Mouse (Mus musculus) gonadal fat pad, adult 2 months (tissue): ENCODE results near the gene Aplp2. TPM values are rescaled to one million over a fixed set of nuclear protein-coding genes. Genes with fewer than 3 reads are reported as not detected.
"Not testable (repeated sequence)": the region's sequence is repeated elsewhere in the genome, so short reads cannot be mapped to it uniquely, and the experiment has no call there.

Experiments
- DNase-seq: peaks from one replicate; pipeline ENCODE4 v3.0.0-alpha.2; 2012; ENCODE audit warnings: low read depth
- polyA plus RNA-seq: library from polyadenylated mRNA; depleted of rRNA; stranded (reverse); fragments of >200 nt; gene quantifications from 2 replicates; pipeline ENCODE4 v1.2.3, GENCODE M21; 2012

The Aplp2 gene
- polyA plus RNA-seq, 1 experiment, result 890 TPM

DNA sequence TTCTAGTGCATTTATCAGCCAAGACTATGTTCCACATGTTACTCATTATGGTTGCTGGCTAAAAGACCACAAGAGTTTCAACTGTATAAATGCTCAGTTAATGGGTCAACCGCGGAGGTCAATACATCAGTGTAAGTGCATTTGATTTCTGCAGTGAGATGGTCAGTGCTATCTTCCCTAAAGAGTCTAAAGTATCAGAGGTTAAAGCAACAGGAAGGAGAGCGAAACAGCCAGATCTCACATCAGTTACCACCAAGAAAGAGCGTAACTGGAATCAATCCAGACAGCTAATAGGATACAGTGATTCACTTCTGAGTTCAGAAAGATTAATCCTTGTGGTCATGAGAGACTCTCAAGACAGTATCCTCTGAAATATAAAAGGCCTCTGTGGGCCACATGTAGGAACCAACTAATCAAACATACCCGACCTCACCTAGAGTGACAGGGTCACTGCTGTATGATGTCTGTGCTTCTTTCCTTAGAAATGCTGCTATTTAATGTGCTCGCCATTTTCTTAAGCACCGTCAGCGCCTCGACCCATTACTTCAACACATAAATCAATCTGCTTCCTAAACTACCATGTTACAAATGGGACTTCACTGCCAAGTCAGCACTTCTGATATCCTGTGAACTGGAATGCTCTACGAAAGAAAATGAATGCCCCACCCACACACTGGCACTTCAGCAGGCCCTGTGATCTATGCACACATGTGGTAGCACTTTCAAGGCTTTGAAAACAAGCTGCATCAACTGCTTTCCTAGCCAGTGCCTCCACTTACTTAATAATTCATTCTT lies 30.1 kb downstream of the Aplp2 start:
- no peak for DNase-seq

DNA sequence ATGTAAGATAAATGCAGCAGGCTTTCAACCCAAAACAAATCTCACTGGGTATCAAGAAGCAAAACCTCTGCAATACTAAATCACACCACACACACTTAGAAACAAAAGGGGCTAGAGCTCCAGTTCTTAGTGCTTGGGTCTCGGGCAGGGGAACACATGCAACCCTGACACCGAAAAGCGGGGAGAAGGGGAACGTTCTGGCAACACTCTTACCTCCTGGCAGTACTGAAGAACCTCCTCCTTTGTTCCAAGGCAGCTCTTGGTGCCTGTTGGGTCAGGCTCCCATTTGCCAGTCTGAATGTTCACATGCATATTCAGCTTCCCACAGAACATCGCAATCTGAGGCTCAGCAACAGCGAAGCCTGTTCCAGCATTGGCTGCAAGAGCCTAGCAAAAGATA lies 33.9 kb downstream of the Aplp2 start:
- no peak for DNase-seq

DNA sequence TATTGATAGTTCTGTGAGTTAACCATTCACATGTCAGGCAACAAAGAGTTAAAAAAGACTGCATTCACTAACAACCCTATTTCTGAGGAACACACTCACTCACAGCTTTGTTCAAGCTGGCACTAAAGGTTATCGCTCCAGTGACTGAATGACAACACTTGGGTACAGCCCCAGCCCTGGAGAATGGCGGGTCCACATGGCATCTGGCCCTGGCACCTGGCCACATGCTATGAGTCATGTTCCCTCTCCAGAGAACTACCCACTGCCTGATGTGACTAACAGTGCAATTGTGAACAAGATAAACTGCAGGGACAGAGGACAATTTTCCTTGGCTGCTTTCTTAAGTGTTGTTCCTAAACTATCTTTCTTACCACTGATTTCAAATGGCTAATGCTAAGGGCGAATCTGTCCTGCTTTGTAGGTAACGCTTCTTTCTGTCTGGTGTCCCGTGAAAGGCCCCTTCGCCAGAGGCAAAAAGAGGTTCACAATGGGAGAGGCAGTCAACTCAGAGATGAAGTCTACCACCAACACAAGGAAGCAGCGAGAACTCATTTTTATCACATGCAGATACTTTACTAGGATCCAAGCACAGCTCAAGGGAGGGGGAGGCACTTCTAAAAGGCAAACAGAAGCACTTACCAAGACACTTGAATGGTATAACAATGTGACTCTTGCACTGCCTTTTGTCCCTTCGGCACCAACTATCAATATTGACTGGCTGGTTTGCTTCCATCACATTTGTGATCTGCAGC lies 35.1 kb downstream of the Aplp2 start:
- no peak for DNase-seq

DNA sequence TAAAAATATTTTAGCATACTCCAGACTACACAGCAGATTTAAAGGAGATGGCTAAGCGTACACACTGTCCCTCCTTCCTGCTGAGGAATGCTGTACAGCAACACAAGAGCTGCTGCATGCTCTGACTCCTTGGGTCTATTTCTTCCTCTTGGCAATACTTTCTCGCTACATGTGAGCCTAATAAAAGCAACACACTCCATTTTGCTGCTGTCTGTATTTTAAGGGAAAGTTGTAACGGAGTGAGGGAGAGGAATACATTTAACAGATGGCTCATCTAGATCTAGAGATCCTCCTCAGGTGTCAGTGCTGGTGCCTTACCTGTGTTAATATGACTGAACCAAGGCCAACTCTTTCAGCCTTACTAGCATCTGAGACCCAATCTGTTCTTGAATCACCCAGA lies 35.6 kb downstream of the Aplp2 start:
- no peak for DNase-seq

DNA sequence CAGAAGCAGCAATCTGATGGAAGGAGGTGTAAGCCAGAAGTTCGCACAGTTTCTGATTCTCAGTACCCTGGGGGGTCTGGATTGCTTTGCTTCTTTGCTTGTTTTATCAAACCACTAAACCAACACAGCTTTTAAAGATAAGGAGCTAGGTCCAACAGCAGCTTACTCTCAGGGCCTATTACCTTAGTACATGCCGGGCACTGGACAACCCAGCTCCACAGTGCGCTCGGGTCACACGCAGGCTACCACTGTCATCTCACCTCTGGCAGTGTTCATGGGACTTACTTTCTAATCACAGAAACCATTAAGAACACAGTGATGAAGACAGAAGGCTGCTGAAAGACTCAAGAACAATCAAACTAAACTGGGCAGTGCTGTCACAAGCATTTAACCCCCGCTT lies 36.3 kb downstream of the Aplp2 start:
- no peak for DNase-seq

DNA sequence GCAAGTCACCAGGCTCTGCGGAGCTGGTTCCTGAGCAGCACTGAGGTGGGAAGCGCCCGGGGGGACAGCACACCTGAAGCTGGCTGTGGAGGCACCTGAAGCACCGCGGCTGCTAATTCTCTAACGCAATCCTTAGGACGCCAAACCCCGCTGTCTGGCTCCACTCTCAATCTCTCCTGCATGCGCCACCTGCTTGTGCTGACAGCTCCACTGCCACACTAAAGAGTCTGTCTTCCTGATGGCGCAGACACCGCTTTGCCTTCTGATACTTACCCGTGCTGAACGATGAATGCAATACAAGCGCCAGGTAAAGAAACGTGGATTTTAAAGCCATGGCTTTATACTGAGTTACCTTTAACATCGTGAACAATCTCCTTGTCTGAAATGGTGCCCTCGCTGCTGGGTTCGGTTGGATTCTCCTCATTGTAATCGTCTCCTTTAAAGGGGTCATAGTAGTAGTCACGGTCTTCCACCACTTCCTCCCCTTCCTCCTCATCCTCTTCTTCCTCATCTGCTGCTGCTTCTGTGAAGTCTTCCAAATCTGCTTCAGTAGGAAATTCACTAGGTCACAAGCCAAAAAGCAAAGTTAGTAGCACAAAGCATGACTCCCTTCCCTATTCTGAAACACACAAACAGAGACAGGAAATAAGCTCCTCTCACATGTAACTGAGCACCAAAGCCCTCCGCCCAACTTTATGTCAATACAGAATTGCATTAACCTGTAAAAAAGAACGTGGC lies 43.1 kb downstream of the Aplp2 start:
- DNase-seq, result no peak

DNA sequence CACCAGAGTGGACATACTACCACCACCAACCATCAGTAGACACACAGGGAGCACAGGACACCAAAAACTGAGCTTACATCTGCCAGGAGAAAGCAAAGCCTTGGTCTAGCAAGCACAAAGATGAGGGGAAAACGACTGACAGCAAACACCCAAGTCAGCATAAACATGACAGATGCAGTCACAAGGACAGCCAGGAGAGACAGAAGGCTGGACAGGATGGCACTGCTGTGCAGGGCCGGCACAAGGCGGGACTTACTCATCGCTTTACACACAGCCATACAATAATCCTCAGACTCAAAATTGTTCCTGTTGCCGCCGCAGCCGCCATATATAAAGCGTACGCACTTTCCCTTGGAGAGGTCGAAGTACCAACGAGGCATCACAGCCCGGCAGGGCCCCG lies 44.3 kb downstream of the Aplp2 start:
- no peak for DNase-seq

DNA sequence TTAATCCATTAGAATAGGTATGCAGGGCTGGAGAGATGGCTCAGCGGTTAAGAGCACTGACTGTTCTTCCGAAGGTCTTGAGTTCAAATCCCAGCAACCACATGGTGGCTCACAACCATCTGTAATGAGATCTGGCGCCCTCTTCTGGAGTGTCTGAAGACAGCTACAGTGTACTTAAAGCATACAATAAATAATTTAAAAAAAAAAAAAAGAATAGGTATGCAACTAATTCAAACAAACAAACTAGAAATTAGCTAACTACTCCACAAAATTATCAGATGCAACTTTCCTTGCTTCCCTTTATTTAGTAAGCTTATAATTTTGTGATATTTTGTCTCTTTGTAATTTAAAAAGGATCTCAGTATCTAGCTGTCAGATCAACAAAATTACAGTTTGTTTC lies 46.1 kb downstream of the Aplp2 start:
- DNase-seq, result not testable (repeated sequence)

DNA sequence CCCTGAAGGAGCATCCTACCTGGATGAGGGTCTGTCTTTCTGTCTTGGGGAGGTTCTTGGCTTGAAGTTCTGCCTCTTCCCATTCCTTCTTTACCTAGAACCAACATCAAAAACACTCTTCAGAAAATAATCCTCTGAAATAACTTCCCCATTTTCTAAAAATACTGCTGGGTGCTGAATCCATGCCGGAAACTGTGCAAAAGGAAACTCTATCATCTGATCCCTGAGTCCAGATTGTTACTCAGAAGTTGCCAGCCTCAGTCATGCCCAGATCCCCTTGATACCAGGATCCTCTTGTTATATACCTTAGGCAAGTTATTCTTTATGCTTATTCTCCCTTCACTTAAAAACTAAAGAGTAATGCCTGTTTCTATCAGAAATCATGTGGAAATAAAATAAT lies 48.3 kb downstream of the Aplp2 start:
- DNase-seq, result no peak

DNA sequence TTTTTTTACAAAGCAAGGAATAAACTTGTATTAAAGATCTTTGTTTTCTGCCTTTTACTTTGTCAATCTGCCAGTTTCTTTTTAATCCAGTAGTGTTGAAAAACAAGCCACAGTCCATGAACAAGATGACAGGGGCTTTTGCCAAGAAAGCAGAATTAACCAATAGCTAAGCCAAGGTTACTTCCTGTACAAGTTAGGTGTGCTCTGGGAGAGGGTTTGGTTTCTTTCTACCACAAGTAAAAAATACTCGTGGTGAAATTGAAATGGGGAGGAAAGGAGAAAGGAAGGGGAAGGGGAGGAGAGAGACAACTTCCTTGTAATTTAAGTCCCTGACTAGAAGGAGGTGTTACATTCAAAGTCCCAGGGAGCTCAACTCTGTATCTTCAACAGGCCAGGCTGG lies 48.7 kb downstream of the Aplp2 start:
- DNase-seq, result no peak

DNA sequence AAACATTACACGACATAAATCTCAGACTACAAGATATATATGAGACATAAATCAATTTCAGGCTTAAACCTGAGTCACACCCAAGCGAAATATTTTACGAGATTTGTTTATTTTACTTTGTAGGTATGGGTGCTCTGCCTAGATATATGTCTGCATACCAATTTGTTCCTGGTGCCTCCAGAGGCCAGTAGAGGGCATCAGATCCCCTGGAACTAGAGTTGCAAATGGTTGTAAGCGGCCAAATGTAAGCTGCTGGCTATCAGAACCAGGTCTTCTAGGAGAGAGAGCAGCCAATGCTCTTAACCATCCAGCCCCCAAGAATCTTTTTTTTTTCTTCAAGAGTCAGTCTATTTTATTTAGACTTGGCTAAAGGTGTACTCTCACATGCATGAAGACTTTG lies 51.7 kb downstream of the Aplp2 start:
- no peak for DNase-seq

DNA sequence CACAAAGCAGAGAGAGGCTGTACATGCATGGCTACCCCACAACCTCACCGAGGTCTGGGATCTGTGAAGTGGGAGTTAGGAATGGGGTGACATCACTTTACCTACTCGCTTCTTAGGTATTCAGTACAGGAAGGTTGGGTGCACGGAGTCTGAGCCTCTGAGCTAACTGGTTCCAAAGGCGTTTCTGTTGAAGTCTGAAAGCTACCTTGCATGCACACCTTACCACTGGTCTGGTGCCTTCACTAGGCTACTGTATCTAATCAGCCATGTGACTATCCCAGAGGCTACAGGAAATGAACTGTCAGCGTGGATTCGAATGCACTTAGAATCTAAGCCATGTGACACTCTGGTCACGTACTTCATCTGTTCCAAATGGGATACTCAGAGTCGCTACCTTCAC lies 55.0 kb downstream of the Aplp2 start:
- no peak for DNase-seq

DNA sequence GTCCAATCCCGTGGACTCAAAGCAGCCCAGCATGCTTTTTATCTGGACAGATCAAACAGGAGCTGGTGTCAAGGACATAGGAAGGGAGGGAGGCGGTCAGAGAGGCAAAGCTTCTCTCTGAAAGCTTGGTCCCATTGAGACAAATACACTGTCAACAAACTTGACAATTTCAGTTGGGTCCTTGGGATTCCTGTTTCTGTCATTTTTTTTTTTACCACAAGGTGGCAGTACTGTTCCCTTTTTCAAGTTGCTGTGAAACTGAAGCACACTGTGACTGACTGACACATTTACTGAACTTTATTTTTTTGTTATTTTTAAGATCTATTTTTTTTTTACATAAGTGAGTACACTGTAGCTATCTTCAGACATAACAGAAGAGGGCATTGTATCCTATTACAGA lies 60.6 kb downstream of the Aplp2 start:
- DNase-seq, result no peak

DNA sequence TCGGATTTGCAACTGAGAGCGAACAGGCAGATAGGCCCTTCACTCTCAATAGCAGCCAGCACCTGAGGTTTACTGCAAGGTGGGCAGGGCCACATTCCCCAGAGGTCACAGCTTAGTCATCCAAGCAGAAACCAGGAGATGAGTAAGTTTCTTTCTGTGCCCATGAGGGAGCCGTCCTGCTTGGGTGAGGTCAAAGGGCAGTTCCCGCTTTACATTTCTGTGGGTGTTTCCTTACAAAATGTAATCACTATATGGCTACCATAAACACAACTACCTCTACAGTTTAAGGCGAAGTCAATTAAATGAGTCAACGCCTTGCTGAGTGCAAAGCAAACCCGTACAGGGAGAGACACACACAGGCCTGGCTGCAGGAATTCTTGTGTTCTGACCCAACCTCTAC lies 63.5 kb downstream of the Aplp2 start:
- no peak for DNase-seq

DNA sequence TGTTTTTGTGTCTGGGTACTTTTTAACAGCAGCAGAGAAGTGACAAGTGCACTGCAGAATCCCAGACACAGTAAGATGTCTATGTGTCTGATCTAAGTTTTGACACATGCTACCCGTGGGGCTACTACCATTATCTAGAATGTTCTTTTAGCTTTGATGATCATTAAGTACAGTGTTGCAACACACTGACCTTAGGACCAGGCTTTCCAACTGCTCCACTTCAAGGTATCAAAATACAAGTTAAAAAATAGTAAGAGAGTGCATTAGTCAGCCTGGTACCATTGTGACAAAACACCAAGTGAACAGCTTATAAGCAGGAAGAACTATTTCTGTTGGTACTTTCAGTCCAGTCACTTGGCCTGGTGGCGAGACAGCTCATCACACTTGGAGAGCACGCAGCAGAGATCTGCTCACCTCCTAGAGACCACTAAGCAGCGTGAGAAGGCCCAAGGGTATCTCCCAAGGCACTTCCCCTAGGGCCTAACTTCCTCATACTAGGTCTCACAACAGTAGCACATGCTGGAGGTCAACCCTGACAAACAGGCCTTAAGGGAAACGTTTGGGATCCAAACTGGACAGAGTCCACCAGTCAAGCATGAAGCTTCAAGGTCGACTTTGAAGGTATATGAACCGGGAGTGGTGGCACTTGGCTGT lies 66.2 kb downstream of the Aplp2 start:
- no peak for DNase-seq

DNA sequence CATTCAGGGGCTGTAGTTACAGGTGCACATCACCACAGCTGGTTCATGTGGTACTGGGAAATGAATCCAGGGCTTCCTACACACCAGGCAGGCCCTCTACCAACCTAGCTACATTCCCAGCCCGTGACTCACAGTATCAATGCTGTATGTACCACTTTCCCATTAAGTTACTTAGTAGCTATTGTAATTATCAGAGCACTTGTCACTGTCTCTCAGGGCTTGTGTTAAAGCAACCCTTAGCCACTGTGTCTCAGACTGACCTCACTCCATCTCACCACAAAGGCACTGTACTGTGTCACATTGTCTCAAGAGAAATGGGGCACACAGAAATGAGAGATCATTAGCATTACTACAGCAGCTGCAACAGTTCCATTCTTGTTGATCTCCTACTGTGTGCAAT lies 68.7 kb downstream of the Aplp2 start:
- no peak for DNase-seq

DNA sequence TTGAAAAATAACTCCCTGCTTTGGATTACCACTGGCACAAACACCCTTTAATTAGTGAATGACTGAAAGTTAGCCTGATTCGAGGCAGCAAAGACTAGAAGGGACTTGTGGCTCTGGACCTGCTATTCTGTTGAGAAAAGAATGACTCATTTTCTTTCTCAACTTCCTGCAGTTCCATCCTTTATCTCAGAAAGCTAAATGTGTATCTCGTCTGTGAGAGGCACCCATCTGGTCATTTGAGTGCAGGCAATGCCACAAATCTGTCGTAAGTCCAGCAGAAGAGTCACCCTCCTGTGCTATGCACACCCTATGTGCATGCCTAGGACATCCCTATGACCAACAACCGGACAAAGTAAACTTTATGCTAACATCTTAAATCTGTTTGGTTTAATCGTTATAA lies 78.5 kb downstream of the Aplp2 start:
- DNase-seq, result no peak

DNA sequence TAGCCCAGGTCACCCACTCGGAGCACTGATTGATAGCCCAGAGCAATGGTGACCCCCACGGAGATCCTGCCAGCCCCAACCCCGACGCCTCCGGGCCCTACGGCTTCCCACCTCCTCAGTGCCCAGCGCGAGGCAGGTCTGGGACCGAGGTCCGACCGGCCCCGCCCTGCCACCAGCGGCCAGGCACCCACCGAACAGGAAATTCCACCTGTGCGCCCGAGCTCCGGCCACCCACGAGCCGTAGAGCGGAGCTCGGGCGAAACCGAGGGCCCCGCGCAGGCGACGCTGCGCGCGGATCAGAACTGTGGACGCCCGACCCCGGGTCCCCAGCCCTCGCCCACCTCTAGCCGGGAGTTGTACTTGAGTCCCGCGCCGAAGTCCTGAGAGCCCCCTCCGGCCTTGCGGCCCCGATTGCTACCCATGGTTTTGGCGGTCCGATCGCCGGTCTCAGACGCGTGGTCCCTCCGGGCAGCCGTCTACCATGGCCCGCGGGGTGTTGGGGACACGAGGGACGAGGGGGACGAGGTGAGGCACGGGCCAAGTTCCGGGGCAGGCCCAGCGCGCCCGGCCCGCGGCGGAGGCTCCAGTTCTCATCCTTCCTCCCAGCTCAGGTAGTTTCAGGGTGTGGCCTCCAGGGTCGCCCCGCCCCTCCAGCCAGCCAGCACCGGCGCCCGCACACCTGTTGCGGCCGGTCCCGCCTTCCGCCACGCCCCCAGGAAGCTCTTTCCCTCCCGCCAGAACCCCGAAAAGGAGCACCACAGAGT lies 80.2 kb downstream of the Aplp2 start, which contains the start of gene St14:
Gene St14, minus strand, starts transcription at position 649 of the 764 bp plus-strand sequence.
- DNase-seq, result no peak

DNA sequence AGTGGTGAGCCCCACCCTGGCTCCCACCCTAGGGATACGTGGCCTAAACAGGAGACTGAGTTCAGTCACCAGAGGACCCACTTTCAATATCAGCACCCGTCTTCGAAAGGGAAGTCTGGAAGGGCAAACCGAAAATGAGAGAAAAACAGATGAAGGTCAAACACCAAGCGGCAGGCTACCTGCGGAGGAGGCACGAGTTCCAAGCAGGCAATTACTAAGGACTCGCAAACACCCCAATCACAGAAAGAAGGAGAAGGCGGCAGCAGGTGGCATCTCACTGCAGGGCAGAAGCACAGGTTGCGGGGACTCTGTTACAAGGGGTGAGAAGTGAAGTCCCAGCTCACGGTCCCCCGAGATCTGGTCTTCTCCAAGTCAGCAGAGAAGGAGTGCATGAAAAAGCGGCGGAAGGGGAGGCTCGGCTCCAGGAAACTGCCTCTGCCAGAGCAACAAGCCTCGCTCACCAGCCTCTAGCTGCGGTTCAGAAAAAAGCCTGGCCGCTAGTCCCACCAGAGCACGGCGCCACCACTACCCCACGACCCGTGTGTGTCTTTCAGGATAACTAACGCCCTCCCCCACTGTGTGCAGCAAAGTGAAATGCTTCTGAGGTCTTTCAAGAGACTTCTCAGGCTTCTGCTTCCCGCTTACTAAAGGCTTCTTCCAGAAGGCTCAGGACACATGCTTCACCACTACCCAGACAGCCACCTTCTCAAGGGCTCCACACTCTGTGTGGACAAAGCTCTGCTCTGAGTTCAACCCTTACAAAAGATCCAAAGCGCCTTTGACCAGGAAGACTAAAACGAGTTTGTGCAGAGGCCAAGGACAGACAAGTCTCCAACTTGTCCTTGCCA lies 81.0 kb downstream of the Aplp2 start:
- no peak for DNase-seq

DNA sequence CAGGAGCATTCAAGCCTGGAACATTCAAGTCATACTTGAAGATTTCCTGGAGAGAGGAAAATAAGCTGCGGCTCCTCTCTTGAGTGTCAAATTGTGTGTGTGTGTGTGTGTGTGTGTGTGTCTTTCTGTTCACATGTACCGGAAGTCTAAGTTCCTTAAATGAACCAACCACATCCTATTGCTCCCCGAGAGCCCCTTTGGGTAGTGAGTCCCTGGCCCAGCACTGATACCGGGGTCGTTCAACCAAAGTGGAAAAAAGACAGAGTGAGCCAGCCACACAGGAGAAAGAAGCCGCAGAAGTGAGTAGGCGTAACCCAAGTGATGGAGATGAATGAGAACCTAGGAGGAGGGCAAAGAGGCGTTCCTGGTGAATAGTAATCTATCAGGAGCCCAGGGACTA lies 81.7 kb downstream of the Aplp2 start:
- DNase-seq, result no peak
